Mouse (Mus musculus) myocyte (in vitro differentiated cells): ENCODE data around the gene Asl.

Experiments
- MYOD1 ChIP-seq, 3 experiments: IDR thresholded peaks; one replicate each; pipeline ENCODE4 v1.6.1; 2011; ENCODE audit warnings: control low read depth in 2 of 3, low read depth in 2 of 3, mild to moderate bottlenecking in 2 of 3, moderate library complexity in 1 of 3; ENCODE audit not compliant: insufficient read length in 2 of 3, control insufficient read depth in 1 of 3
- POLR2A ChIP-seq: IDR thresholded peaks from one replicate; pipeline ENCODE4 v1.6.1; 2011; ENCODE audit warnings: low read depth, mild to moderate bottlenecking, control low read depth, moderate library complexity; ENCODE audit not compliant: insufficient read length
- POLR2AphosphoS2 ChIP-seq: IDR thresholded peaks from one replicate; pipeline ENCODE4 v1.6.1; 2011; ENCODE audit warnings: low read depth, control low read depth; ENCODE audit not compliant: insufficient read length
- TCF12 ChIP-seq: IDR thresholded peaks from one replicate; pipeline ENCODE4 v1.6.1; 2011; ENCODE audit warnings: mild to moderate bottlenecking, control low read depth; ENCODE audit not compliant: poor library complexity, insufficient read depth, severe bottlenecking
- USF1 ChIP-seq: IDR thresholded peaks from one replicate; pipeline ENCODE4 v1.6.1; 2011; ENCODE audit warnings: low read depth, mild to moderate bottlenecking, control low read depth, moderate library complexity

- TF ChIP-seq USF1: no peak
- no peak for TF ChIP-seq MYOD1 (IDR thresholded peaks at IDR 0.05; ENCODE audit: control insufficient read depth in 1 of 3, insufficient read length in 2 of 3, low read depth in 2 of 3)
- TF ChIP-seq POLR2A: no peak
- TF ChIP-seq TCF12: no peak
- no peak for TF ChIP-seq POLR2AphosphoS2
Measured at GRCm38 (mm10) chr5:130019461-130019860, 9.6 kb downstream of the Asl start.
